Mouse (Mus musculus): ENCODE measurements around the gene Rmnd5a.
"Not testable (repeated sequence)": the region's sequence is repeated elsewhere in the genome, so short reads cannot be mapped to it uniquely, and the experiment has no call there.

The Rmnd5a gene

DNA sequence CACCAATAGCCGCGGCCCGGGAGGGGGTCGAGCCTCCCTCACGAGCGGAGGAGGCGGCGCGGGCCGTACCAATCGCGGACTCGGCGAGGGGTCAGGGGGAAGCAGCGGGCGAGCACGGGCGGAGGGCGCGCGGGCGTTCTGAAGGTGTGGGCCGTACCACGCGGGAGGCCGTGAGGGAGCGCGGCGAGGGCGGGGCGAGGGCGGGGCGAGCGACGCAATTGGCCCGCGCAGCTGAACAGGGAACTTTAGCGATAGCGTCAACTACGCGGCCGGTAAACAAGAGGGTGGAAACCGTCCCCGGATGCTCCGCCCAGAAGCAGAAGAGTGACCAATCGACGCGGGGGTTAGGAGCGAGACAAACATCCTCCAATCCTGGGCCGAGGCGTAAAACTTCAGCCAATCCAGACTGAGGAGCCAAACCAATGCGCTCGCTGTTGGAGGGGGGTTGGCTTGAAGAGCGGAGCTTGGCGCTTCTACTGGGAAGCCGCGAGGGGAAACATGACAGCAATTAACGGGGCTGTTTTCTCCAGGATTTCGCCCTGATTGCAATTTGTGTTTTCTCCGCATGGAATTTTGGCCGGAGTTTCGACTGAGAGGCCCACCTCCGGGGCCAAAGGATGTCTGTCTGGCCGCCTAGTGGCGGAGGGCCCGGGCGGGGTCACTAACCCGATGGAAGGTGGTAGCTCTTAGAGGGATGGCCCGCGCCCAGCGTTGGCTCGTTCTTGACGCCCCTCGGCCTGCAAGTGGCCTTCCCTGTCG lies at the start of gene Rmnd5a:
TSS of gene Rmnd5a (minus strand) at position 146 of the 759 bp plus-strand sequence.
- peak; percentile 96 for DNase-seq (ENCODE audit: extremely low spot score, low read depth, low spot score)

DNA sequence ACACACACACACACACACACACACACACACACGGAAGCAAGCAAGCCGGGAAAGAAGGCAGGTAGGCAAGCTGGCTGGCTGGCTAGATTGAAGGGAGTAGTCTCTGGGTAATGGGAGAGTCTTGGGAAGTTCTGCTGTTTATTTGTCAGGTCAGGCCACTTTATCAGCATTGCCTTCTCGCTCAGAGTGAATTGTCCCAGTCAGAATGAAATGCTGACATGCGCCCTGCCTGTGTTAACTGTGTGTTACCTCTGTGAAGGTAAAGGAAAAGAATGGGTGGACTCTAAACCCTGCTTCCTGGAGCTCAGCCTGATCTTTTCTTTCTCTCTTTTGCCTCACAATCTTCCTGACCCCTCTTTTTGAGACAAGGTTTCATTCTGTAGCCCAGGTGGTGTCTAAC lies 47.5 kb upstream of the Rmnd5a start:
- DNase-seq (ENCODE audit: extremely low spot score, low read depth, low spot score) = no peak

- DNase-seq (ENCODE audit: extremely low spot score, low read depth, low spot score) = no peak
Observed at GRCm38 (mm10) chr6:71486867-71487266, 46.4 kb upstream of the Rmnd5a start.

DNA sequence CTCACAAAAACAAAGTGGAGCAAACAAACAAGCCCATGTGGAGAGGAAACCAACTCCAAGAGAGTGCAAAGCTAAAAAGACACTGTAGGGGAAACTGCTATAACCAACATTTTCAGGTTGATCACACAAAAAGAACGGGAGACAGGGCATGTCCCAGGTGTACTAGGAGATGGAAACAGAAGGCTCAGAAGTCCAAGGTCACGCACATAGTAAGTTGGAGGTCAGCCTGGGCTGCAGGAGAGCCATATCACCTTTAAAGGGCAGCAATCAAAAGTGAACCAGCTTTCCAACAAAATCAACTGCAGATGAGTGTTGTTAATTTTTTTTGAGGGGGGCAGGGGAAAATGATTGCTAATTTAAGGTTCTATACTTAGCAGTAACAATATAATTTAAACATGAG lies 45.8 kb upstream of the Rmnd5a start:
- no peak for DNase-seq (ENCODE audit: extremely low spot score, low read depth, low spot score)

DNA sequence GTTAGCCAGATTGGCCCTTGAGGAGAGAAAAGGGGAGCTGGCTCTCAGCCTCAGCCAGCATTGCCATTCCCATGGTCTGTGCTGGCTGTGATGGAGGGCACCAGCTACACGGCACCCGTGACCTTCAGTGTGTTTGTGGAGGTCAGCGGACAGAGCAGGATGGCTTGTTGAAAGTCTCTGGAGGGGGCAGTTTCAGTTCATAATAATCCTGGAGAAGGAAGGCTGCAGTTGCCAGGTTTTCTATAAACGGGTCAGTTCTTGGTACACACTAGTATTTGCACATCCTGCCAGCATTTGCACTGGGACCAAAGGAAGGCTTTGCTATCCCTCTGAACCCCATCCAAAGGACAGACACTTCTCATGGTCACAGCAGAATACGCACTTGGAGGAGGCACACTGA lies 44.8 kb upstream of the Rmnd5a start:
- DNase-seq (ENCODE audit: extremely low spot score, low read depth, low spot score) = no peak

- no peak for DNase-seq (ENCODE audit: extremely low spot score, low read depth, low spot score)
Observed at GRCm38 (mm10) chr6:71481136-71481535, 40.7 kb upstream of the Rmnd5a start.

DNA sequence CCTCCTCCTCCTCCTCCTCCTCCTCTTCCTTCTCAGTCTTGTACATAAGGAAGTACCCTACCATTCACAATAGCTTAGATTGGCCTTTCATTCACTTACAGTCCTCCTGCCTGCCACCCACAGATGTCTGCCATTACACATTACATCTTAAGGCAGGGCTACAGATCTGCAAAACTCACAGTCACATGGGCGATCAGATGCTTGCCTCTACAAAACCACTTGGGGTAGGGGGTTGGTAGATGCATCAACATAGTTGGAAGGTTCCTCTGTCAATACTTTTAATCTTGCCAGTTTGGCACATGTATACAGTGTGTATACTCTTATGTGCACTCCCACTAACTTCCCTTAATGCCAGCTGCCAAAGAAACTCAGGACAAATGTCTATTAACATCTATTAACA lies 39.7 kb upstream of the Rmnd5a start:
- DNase-seq (ENCODE audit: extremely low spot score, low read depth, low spot score) = no peak

GRCm38 (mm10) chr6:71479588-71479987 lies 39.2 kb upstream of the Rmnd5a start:
- not testable (repeated sequence) for DNase-seq (ENCODE audit: extremely low spot score, low read depth, low spot score)

DNA sequence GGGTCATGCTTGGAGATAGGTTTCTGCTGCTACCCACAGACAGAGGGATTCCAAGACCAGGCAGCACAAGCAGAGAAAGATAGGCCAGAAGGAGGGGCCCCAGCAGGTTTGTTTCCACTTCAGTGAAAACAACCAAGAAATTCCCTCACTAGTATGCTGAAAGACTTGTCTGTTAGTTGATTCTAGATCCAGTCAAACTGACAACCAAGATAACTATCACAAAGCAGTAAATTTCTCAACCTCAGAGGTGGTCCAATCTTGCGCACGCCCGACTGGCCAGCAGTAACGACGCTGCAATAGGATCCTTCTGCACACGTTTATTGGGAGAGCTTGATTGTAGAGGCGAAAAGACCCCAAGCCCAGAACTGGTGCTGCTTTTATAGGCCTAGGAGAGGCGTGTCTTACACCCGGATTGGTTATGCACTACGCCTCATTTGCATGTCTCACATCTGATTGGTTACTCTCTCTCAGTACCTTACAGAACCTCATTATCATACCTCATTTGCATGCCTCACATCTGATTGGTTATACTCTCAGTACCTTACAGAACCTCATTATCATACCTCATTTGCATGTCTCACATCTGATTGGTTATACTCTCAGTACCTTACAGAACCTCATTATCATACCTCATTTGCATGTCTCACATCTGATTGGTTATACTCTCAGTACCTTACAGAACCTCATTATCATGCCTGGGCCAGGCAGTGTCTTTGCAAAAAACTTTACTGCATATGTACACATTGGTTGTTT lies 38.6 kb upstream of the Rmnd5a start:
- DNase-seq (ENCODE audit: extremely low spot score, low read depth, low spot score) = not testable (repeated sequence)

DNA sequence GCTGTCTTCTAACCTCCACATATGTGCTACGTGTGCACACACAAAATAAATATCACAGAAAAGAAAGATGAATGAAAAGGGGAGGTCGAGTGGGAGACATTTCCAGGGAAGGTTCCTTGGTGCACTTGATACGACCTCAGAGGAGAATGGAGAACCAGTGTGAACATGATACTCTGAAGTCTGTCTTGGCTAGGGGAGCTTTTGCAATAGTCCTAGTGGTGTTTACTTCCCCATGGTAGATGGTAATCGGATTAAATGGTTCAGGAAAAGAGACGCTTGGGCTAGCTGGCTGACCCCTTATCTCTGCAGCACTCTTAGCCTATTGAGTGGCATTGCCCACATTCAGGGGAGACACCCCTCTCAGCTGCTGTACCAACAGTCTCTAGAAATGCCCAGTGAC lies 36.3 kb upstream of the Rmnd5a start:
- DNase-seq (ENCODE audit: extremely low spot score, low read depth, low spot score) = no peak

- no peak for DNase-seq (ENCODE audit: extremely low spot score, low read depth, low spot score)
Observed at GRCm38 (mm10) chr6:71475604-71476003, 35.2 kb upstream of the Rmnd5a start.

- no peak for DNase-seq (ENCODE audit: extremely low spot score, low read depth, low spot score)
Observed at GRCm38 (mm10) chr6:71472786-71473185, 32.3 kb upstream of the Rmnd5a start.

- DNase-seq (ENCODE audit: extremely low spot score, low read depth, low spot score) = no peak
Observed at GRCm38 (mm10) chr6:71471830-71472520, 31.5 kb upstream of the Rmnd5a start.

DNA sequence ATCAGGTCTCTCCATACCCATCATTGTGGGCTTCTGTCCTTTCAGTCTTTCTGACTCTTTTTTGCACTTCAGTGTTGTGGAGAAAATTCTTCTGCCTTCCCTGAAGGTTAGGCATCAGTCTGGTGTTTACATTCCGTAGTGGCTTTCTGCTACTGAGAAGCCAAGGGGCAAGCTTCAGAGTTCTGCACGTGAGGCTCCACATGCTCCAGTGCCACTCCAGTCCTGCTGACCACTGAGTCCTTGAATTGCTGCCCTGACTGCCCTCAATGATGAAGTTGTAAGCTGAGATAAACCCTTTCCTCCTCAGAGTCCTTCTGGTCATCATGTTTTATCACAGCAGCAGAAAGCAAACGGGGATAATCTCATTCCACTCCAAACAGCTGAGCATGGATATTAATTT lies 28.9 kb upstream of the Rmnd5a start:
- no peak for DNase-seq (ENCODE audit: extremely low spot score, low read depth, low spot score)

- no peak for DNase-seq (ENCODE audit: extremely low spot score, low read depth, low spot score)
Observed at GRCm38 (mm10) chr6:71467766-71468165, 27.3 kb upstream of the Rmnd5a start.

DNA sequence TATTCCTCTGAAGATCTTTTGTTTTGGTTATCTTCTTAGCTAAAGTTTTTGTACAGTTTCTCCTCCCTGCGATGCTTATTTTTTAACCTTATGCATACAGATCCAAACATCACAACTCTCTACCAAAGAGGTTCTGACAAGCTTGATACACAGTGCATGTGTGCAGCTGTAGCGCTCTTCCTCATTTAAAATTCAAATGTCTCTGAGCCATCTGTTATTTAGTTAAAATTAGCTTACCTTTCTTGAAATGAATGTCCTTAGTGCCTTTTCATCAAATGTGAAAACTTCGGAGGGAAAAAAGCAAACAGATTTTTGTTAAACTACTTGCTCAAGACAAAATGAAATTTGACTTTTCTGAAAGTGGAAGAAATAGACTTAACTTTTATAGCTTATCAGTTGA lies 24.7 kb upstream of the Rmnd5a start:
- no peak for DNase-seq (ENCODE audit: extremely low spot score, low read depth, low spot score)

- no peak for DNase-seq (ENCODE audit: extremely low spot score, low read depth, low spot score)
Observed at GRCm38 (mm10) chr6:71457956-71458608, 17.6 kb upstream of the Rmnd5a start.

GRCm38 (mm10) chr6:71453983-71454739 lies 13.7 kb upstream of the Rmnd5a start:
- DNase-seq (ENCODE audit: extremely low spot score, low read depth, low spot score) = not testable (repeated sequence)

DNA sequence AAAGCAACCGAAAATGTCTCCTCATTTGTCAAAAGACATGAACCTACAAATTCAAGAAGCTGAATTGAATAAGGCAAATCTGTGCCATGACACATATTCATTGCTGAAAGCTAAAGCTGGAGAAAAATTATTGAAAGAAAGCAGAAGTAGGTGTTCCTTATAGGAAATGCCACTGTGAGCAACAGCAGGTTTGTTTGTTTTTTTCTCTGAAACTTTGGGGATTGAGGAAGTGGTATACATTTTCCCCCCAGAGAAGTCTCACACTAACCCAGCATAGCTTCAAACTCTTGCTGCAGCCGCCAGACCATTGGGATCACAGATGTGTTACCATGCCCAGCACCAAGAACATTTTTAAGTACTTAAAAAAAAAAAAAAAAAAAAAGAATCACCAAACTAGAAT lies 12.4 kb upstream of the Rmnd5a start:
- DNase-seq (ENCODE audit: extremely low spot score, low read depth, low spot score) = no peak

GRCm38 (mm10) chr6:71445560-71445959 lies 5.1 kb upstream of the Rmnd5a start:
- DNase-seq (ENCODE audit: extremely low spot score, low read depth, low spot score) = no peak

DNA sequence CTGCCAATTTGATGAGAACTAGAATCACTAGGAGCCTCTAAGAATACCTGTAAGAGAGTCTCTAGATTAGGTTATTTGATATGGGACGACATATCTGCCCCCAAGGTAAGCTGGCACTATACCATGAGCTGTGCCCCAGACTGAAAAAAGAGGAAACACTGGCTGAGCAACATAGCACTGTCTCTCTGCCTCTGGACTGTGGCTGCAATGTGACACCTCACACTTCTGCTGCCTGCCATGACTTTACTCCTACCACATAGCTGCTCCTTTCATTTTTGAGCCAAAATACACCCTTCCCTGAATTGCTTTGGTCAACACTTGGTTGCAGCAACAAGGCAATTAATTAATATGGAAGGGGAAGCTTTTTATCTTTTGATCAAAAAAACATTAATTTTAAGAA lies 4.3 kb upstream of the Rmnd5a start:
- DNase-seq (ENCODE audit: extremely low spot score, low read depth, low spot score) = no peak
